Mouse (Mus musculus): Measurements from ENCODE around the gene Ssr2. TPM values are rescaled to one million over a fixed set of nuclear protein-coding genes. Genes with fewer than 3 reads are reported as not detected.

Gene Ssr2
- total and polyA plus RNA-seq, 3 experiments = 65.3 to 80.0 (median 67.6) TPM

DNA sequence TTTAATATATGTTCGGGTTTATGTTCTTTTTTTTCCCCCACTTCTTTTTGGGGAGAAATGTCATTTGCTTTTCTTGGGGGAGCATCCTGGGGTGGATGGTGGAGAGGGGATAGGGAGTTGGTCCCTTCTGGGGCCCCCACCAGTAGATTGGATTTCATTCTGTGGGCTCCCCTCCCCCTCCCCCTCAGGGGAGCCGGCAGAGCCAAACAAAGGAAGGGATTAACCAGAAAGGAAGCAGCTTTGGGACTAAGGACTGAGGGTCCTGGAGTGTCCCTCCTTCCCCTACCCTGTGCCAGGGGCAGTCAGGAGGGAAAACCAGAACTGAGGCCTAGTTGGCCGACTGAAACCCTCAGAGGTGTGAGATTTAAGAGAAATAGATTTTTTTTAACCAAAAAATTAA, 36.3 kb upstream of the Ssr2 start:
- peaks cover 3% of the 10 kb centered on the region; the same call in 1 of the 2 replicates for H3K4me1 ChIP-seq (ENCODE audit: control insufficient read depth, insufficient read depth, low read length)
- no peak for TF ChIP-seq EP300 (IDR thresholded peaks at IDR 0.05; ENCODE audit: insufficient read depth, low read depth, low read length)
- no peak for TF ChIP-seq POLR2A (IDR thresholded peaks at IDR 0.05; ENCODE audit: insufficient read depth, low read depth, low read length)
- no peak for TF ChIP-seq CTCF (IDR thresholded peaks at IDR 0.05)
- H3K27me3 ChIP-seq (ENCODE audit: control insufficient read depth, insufficient read depth, low read length) = no peaks in the 10 kb centered on the region
- no peaks in the 10 kb centered on the region for H3K79me2 ChIP-seq (replicated peaks; ENCODE audit: control insufficient read depth, insufficient read depth, low read length)
- H3K9ac ChIP-seq (ENCODE audit: low read depth, low read length) = no peak overlapping the region
- 56% methylated on average over 3 of the region's 3 CpGs for WGBS
- no peak for DNase-seq
- H3K36me3 ChIP-seq (ENCODE audit: control insufficient read depth, insufficient read depth, low read length) = no peaks in the 10 kb centered on the region
- no peak overlapping the region for H3K27ac ChIP-seq
- intact Hi-C loops (cut with DNase I) = no loop called here
- H3K4me3 ChIP-seq = no peak overlapping the region

DNA sequence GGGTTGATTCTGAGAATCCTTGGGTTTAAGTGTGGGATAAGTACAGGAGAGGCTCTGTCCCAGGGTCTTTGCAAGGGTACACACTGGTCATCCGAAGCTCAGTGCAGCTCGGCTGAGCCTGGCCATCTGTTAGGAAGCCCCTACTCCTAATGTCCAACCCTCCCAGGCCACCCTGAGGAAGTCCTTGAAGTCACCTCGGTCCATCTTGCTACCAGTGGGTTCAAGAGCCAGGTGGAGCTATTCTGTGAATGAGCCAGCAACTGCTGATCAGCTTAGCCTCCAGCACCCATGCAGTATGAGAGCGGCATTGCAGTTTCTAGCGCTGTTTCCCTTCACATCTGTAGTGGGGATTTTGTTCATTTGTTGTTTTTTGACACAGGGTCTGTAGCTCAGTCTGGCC, 35.6 kb upstream of the Ssr2 start:
- TF ChIP-seq EP300 (IDR thresholded peaks at IDR 0.05; ENCODE audit: insufficient read depth, low read depth, low read length) (no peak), CTCF (IDR thresholded peaks at IDR 0.05) (no peak), POLR2A (IDR thresholded peaks at IDR 0.05; ENCODE audit: insufficient read depth, low read depth, low read length) (no peak)
- 63% methylated on average over 5 of the region's 5 CpGs for WGBS
- H3K36me3 ChIP-seq (ENCODE audit: control insufficient read depth, insufficient read depth, low read length) = no peaks in the 10 kb centered on the region
- no peaks in the 10 kb centered on the region for H3K27me3 ChIP-seq (ENCODE audit: control insufficient read depth, insufficient read depth, low read length)
- no peak overlapping the region for H3K27ac ChIP-seq
- H3K9ac ChIP-seq (ENCODE audit: low read depth, low read length) = no peak overlapping the region
- no peak for DNase-seq
- peaks cover 3% of the 10 kb centered on the region; the same call in 1 of the 2 replicates for H3K4me1 ChIP-seq (ENCODE audit: control insufficient read depth, insufficient read depth, low read length)
- no peaks in the 10 kb centered on the region for H3K79me2 ChIP-seq (replicated peaks; ENCODE audit: control insufficient read depth, insufficient read depth, low read length)
- no peak overlapping the region for H3K4me3 ChIP-seq
- intact Hi-C loops (cut with DNase I) = no loop called here

DNA sequence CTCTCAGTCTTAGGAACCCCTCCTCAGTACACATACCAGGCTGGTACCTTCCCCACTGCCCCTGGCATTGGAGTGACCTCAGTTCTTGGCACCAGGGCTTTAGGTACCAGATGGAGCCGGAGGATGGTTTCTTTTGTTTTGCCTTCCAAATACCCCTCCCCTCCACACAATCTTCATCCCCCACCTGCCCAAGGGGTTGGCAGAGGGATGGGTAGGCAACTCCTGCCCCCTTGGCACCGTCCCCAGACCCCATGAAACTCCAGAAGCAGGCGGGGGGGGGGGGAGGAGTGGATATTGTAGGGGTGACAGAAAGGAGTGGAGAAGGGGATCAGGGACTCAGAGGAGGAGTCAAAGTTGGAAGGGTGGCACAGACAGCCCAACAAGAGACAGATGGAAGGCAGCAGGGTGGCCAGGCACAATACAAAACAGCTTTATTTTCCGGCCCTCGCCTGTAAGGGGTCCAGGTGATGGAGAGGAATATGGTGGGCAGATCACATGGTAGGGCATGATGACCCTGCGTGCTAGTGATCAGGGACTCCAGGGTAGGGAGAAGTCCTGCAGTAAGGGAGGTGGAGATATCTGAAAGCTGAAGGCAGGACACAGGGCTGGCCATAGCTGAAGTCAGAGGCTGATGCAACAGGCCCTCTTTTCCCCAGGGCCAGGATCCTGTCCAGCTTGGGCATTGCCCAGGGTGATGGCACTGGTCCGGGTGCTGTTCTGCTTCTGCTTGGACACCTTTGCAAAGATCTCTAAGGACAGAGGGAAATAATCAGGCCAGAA, 33.9 kb upstream of the Ssr2 start:
- TF ChIP-seq EP300 (IDR thresholded peaks at IDR 0.05; ENCODE audit: insufficient read depth, low read depth, low read length) (no peak), POLR2A (IDR thresholded peaks at IDR 0.05; ENCODE audit: insufficient read depth, low read depth, low read length) (no peak), CTCF (IDR thresholded peaks at IDR 0.05) (no peak)
- no peak for DNase-seq
- no peaks in the 10 kb centered on the region for H3K79me2 ChIP-seq (replicated peaks; ENCODE audit: control insufficient read depth, insufficient read depth, low read length)
- no peak overlapping the region for H3K4me3 ChIP-seq
- H3K9ac ChIP-seq (ENCODE audit: low read depth, low read length) = no peak overlapping the region
- H3K36me3 ChIP-seq (ENCODE audit: control insufficient read depth, insufficient read depth, low read length) = no peaks in the 10 kb centered on the region
- H3K27ac ChIP-seq = no peak overlapping the region
- peaks cover 2% of the 10 kb centered on the region; the same call in 1 of the 2 replicates for H3K4me1 ChIP-seq (ENCODE audit: control insufficient read depth, insufficient read depth, low read length)
- no peaks in the 10 kb centered on the region for H3K27me3 ChIP-seq (ENCODE audit: control insufficient read depth, insufficient read depth, low read length)
- 74% methylated on average over 7 of the region's 7 CpGs for WGBS
- intact Hi-C loops (cut with DNase I) = no loop called here

DNA sequence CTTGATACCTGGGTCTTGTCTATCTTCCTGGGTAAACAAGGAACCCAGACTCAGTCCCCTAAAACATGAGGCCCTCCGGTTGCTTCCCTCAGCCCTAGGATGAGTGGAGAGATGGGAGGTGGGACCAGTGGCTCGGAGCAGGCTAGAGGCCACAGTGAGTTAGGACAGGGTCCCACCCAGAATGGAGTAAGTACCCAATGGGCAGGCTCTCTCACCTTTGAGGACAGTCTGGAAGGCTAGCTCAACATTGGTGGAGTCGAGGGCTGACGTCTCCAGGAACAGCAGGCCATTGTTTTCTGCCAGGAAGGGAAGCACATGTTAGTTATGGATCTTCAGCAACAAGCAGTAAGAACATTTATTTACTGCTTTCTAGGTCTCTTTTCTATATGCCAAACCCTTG, 33.2 kb upstream of the Ssr2 start:
- Histone ChIP-seq H3K9ac (ENCODE audit: low read depth, low read length) (no peak overlapping the region), H3K79me2 (replicated peaks; ENCODE audit: control insufficient read depth, insufficient read depth, low read length) (no peaks in the 10 kb centered on the region), H3K36me3 (ENCODE audit: control insufficient read depth, insufficient read depth, low read length) (no peaks in the 10 kb centered on the region), H3K27me3 (ENCODE audit: control insufficient read depth, insufficient read depth, low read length) (no peaks in the 10 kb centered on the region), H3K4me3 (no peak overlapping the region), H3K4me1 (ENCODE audit: control insufficient read depth, insufficient read depth, low read length) (no peaks in the 10 kb centered on the region), H3K27ac (no peak overlapping the region)
- DNase-seq = no peak
- intact Hi-C loops (cut with DNase I) = no loop called here
- WGBS = 65% methylated on average over 4 of the region's 4 CpGs
- TF ChIP-seq POLR2A (IDR thresholded peaks at IDR 0.05; ENCODE audit: insufficient read depth, low read depth, low read length) = no peak
- TF ChIP-seq CTCF (IDR thresholded peaks at IDR 0.05) = no peak
- no peak for TF ChIP-seq EP300 (IDR thresholded peaks at IDR 0.05; ENCODE audit: insufficient read depth, low read depth, low read length)

- no peak for TF ChIP-seq EP300 (IDR thresholded peaks at IDR 0.05; ENCODE audit: insufficient read depth, low read depth, low read length)
- no peak for TF ChIP-seq POLR2A (IDR thresholded peaks at IDR 0.05; ENCODE audit: insufficient read depth, low read depth, low read length)
- no peak for TF ChIP-seq CTCF (IDR thresholded peaks at IDR 0.05)
- Histone ChIP-seq H3K9ac (ENCODE audit: low read depth, low read length) (no peak overlapping the region), H3K79me2 (replicated peaks; ENCODE audit: control insufficient read depth, insufficient read depth, low read length) (no peaks in the 10 kb centered on the region), H3K4me3 (no peak overlapping the region), H3K4me1 (ENCODE audit: control insufficient read depth, insufficient read depth, low read length) (no peaks in the 10 kb centered on the region), H3K27me3 (ENCODE audit: control insufficient read depth, insufficient read depth, low read length) (no peaks in the 10 kb centered on the region), H3K27ac (no peak overlapping the region), H3K36me3 (ENCODE audit: control insufficient read depth, insufficient read depth, low read length) (no peaks in the 10 kb centered on the region)
- no peak for DNase-seq
- 88% methylated on average over 8 of the region's 8 CpGs for WGBS
- intact Hi-C loops (cut with DNase I) = no loop called here
Measured at GRCm38 (mm10) chr3:88543174-88543573, 32.5 kb upstream of the Ssr2 start.

DNA sequence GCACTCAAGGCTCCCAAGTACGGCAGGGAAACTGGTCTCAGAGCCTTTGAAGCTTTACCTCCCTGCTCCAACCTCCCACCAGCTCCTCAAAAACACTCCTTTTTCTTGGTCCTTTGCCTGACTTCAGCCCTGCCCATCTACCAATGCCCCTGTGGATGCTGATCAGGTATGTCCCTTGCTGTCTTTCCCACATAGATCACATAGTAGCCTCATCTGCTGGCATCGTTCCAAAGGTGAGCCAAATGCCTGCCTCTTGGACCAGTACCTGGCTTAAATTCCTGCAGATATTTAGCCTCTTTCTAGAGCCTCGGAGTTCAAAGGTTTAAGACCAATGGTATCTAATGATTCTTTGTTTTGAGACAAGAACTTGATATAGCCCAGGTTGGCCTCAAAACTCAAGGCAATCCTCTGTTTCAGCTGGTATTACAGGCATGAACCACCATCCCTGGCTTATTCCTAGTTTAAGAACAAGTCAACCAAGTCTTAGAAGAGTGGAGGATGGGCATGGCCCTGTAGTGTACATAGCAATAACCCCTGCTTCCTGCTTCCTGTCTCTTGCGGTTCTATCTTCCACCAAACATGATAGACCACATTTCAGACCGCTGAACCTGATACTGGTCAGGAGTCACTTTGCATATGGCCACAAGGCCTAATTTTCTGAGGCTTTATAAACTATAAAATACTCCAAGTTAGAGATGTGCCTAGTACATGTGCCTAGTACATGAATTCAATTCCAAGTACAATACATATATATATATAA, 31.8 kb upstream of the Ssr2 start:
- H3K4me1 ChIP-seq (ENCODE audit: control insufficient read depth, insufficient read depth, low read length) = no peaks in the 10 kb centered on the region
- DNase-seq = no peak
- intact Hi-C loops (cut with DNase I) = no loop called here
- 62% methylated on average over 5 of the region's 5 CpGs for whole genome bisulfite sequencing
- no peak overlapping the region for H3K9ac ChIP-seq (ENCODE audit: low read depth, low read length)
- no peak overlapping the region for H3K27ac ChIP-seq
- no peak overlapping the region for H3K4me3 ChIP-seq
- no peaks in the 10 kb centered on the region for H3K27me3 ChIP-seq (ENCODE audit: control insufficient read depth, insufficient read depth, low read length)
- no peaks in the 10 kb centered on the region for H3K36me3 ChIP-seq (ENCODE audit: control insufficient read depth, insufficient read depth, low read length)
- TF ChIP-seq CTCF (IDR thresholded peaks at IDR 0.05) (no peak), POLR2A (IDR thresholded peaks at IDR 0.05; ENCODE audit: insufficient read depth, low read depth, low read length) (no peak), EP300 (IDR thresholded peaks at IDR 0.05; ENCODE audit: insufficient read depth, low read depth, low read length) (no peak)
- no peaks in the 10 kb centered on the region for H3K79me2 ChIP-seq (replicated peaks; ENCODE audit: control insufficient read depth, insufficient read depth, low read length)

Data from heart, adult 2 months (tissue).